9 mouse cellular contexts compared by ENCODE assay signal in the genomic region with DNA sequence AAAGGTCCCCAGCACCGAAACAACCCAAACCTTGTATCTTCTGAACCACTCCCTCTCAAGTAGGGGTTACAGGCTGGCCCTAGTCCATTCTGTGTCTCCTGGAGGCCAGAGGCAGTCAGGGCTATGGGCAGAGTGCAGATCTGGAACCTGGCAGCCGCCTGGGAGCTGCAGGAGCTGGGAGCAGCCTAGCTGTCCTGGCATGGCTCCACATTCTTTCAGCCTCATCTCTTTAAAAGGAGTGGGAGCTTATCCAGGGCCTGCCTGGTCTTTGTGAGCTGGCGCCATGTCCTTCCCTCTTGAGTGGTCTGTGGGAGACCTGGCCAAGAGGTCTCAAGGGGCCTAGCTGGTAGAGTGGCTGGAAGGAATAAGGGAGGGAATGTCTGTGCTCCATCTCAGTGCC. TPM values are rescaled to one million over a fixed set of nuclear protein-coding genes. Genes with fewer than 3 reads are reported as not detected.
DNase-seq lines count a peak whose midpoint lies in the region; ATAC-seq and TF ChIP-seq lines count a peak whose summit lies in the region.
"Had no signal": no experiment of that assay in that cellular context is flagged by ENCODE, and none has a peak within 500 bp of the region (broad histone marks: within the 10 kb centered on the region; RNA-seq: fewer than 3 reads in every experiment).

No protein-coding gene starts in this region.

- no peaks in the 10 kb centered on the region for H3K27me3 ChIP-seq in heart, postnatal 0 days (ENCODE audit: control insufficient read depth, insufficient read depth, low read length)
- no peaks in the 10 kb centered on the region for H3K27me3 ChIP-seq in stomach, embryonic 15.5 days (replicated peaks)
- no peaks in the 10 kb centered on the region for H3K27me3 ChIP-seq in liver, postnatal 0 days (ENCODE audit: insufficient read depth, low read length)
- H3K27me3 ChIP-seq: megakaryocyte, embryonic 14.5 days had no signal

- H3K9me3 ChIP-seq in heart, postnatal 0 days (replicated peaks; ENCODE audit: control insufficient read depth, low read length) = no peaks in the 10 kb centered on the region
- H3K9me3 ChIP-seq in stomach, embryonic 15.5 days = no peaks in the 10 kb centered on the region
- no peaks in the 10 kb centered on the region for H3K9me3 ChIP-seq in liver, postnatal 0 days (ENCODE audit: low read length)
- H3K9me3 ChIP-seq: megakaryocyte, embryonic 14.5 days had no signal

- H3K27ac ChIP-seq in heart, postnatal 0 days (ENCODE audit: low read depth) = peak overlapping the region; percentile 94
- peak overlapping the region; percentile 51; the same call in 1 of the 2 replicates for H3K27ac ChIP-seq in stomach, embryonic 15.5 days
- H3K27ac ChIP-seq in liver, postnatal 0 days (ENCODE audit: low read depth) = no peak overlapping the region

- no peak overlapping the region for H3K4me3 ChIP-seq in heart, postnatal 0 days (ENCODE audit: low read depth, low read length)
- no peak overlapping the region for H3K4me3 ChIP-seq in stomach, embryonic 15.5 days (replicated peaks)
- no peak overlapping the region for H3K4me3 ChIP-seq in liver, postnatal 0 days (ENCODE audit: low read depth, low read length)
- H3K4me3 ChIP-seq: megakaryocyte, embryonic 14.5 days had no signal

- H3K9ac ChIP-seq in heart, postnatal 0 days (replicated peaks; ENCODE audit: low read depth, low read length) = no peak overlapping the region
- no peak overlapping the region for H3K9ac ChIP-seq in stomach, embryonic 15.5 days
- H3K9ac ChIP-seq in liver, postnatal 0 days (replicated peaks) = no peak overlapping the region

- peak; percentile 86 for ATAC-seq in heart, postnatal 0 days (ENCODE audit: insufficient read depth, low read depth)
- peak; percentile 28; the same call in 1 of the 2 replicates for ATAC-seq in stomach, embryonic 15.5 days (ENCODE audit: insufficient read depth, low FRiP score, low read depth)
- no peak for ATAC-seq in liver, postnatal 0 days

- peak; percentile 64; the same call in 1 of the 2 replicates for TF ChIP-seq EP300 in heart, postnatal 0 days (IDR thresholded peaks at IDR 0.05; ENCODE audit: low read depth)
- TF ChIP-seq EP300 in liver, postnatal 0 days (IDR thresholded peaks at IDR 0.05; ENCODE audit: low read depth) = no peak

- peaks cover 37% of the 10 kb centered on the region for H3K36me3 ChIP-seq in heart, postnatal 0 days (replicated peaks; ENCODE audit: control insufficient read depth, insufficient read depth, low read length)
- peaks cover 26% of the 10 kb centered on the region for H3K36me3 ChIP-seq in stomach, embryonic 15.5 days
- peaks cover 45% of the 10 kb centered on the region for H3K36me3 ChIP-seq in liver, postnatal 0 days (replicated peaks; ENCODE audit: insufficient read depth, low read length)

- peaks cover 16% of the 10 kb centered on the region for H3K4me1 ChIP-seq in heart, postnatal 0 days (ENCODE audit: control insufficient read depth, insufficient read depth)
- peaks cover 15% of the 10 kb centered on the region for H3K4me1 ChIP-seq in stomach, embryonic 15.5 days
- peaks cover 8% of the 10 kb centered on the region; the same call in 1 of the 2 replicates for H3K4me1 ChIP-seq in liver, postnatal 0 days (ENCODE audit: insufficient read depth)

- intact Hi-C loops in left cerebral cortex, postnatal 4 days (cut with DNase I) = no loop called here

- WGBS in heart, postnatal 0 days = 27% methylated on average over 3 of the region's 3 CpGs
- 60% methylated on average over 3 of the region's 3 CpGs for WGBS in stomach, embryonic 15.5 days
- WGBS in liver, postnatal 0 days (ENCODE audit: insufficient replicate concordance) = 70% methylated on average over 3 of the region's 3 CpGs

- DNase-seq in left cerebral cortex, postnatal 4 days = peak; percentile 83
- no peak for DNase-seq in left cerebral cortex, adult 9 months (ENCODE audit: low spot score in 2 of 2)
- peak; percentile 19 for DNase-seq in fibroblast of lung, adult 2 months (ENCODE audit: low read depth)
- peak; percentile 87 for DNase-seq in heart, postnatal 0 days (ENCODE audit: low spot score)
- peak; percentile 42 to 61 for DNase-seq in lung, adult 18-20 months
- DNase-seq in liver, postnatal 0 days = no peak
- no peak for DNase-seq in retina, embryonic 14.5 days (ENCODE audit: low spot score)

- no peak overlapping the region for H3K4me2 ChIP-seq in heart, postnatal 0 days (ENCODE audit: low read depth, low read length)
- H3K4me2 ChIP-seq in stomach, embryonic 15.5 days = no peak overlapping the region
- no peak overlapping the region for H3K4me2 ChIP-seq in liver, postnatal 0 days (ENCODE audit: low read depth, low read length)

- no peak for TF ChIP-seq CTCF in heart, postnatal 0 days (IDR thresholded peaks at IDR 0.05; ENCODE audit: low read depth)
- no peak for TF ChIP-seq CTCF in liver, postnatal 0 days (IDR thresholded peaks at IDR 0.05; ENCODE audit: low read depth)

RNA-seq across cellular contexts. Expression of a gene that starts 3.6 kb away (rescaled TPM):
- 1 to 10 TPM; 1.6 to 2.5 TPM for total RNA-seq in left cerebral cortex, postnatal 4 days (2021)
- 6.1 and 7.9 TPM in 2 replicates for total RNA-seq in heart, postnatal 0 days (2014; rRNA removed; ENCODE audit: low replicate concordance)
- polyA plus RNA-seq in heart, postnatal 0 days (2015; fragmentation: Nextera tagmentation; extraction: Ambion mirVana) = 3.6 and 4.1 TPM in 2 replicates
- polyA plus RNA-seq in stomach, embryonic 15.5 days (2015; fragmentation: Nextera tagmentation; extraction: Ambion mirVana) = 11.7 and 11.8 TPM in 2 replicates
- polyA plus RNA-seq in liver, postnatal 0 days (2015; fragmentation: Nextera tagmentation; extraction: Ambion mirVana) = 1.6 TPM in 2 replicates

RNA-seq across cellular contexts. Expression of a gene that starts 58.2 kb away (rescaled TPM):
- 1 to 10 TPM; 1.9 to 3.0 TPM for total RNA-seq in left cerebral cortex, postnatal 4 days (2021)
- total RNA-seq in heart, postnatal 0 days (2014; rRNA removed; ENCODE audit: low replicate concordance) = 17.8 and 53.4 TPM in 2 replicates
- 6.7 and 7.6 TPM in 2 replicates for polyA plus RNA-seq in heart, postnatal 0 days (2015; fragmentation: Nextera tagmentation; extraction: Ambion mirVana)
- 7.0 and 7.2 TPM in 2 replicates for polyA plus RNA-seq in stomach, embryonic 15.5 days (2015; fragmentation: Nextera tagmentation; extraction: Ambion mirVana)
- polyA plus RNA-seq in liver, postnatal 0 days (2015; fragmentation: Nextera tagmentation; extraction: Ambion mirVana) = 0.81 and 1.4 TPM in 2 replicates

Comparison
In these comparisons a context has a peak if more than half of its experiments do, and no peak if none do; other contexts are left out.
1. DNase-seq: peak in left cerebral cortex, postnatal 4 days (single experiment), fibroblast of lung, adult 2 months (single experiment), heart, postnatal 0 days (single experiment) and lung, adult 18-20 months (2 of 2); none in left cerebral cortex, adult 9 months (0 of 2), liver, postnatal 0 days (single experiment) and retina, embryonic 14.5 days (single experiment).